Mouse (Mus musculus) liver, embryonic 11.5 days (tissue): ENCODE measurements around the gene Atg4c. TPM values are rescaled to one million over a fixed set of nuclear protein-coding genes. Genes with fewer than 3 reads are reported as not detected.

Experiments used
- ATAC-seq: fragments of 200-750 bp; cut with Nextera tagmentation; replicated peaks from 2 replicates; pipeline ENCODE4 v1.8.0; 2017; ENCODE audit warnings: moderate number of reproducible peaks, mild to moderate bottlenecking, moderate TSS enrichment, moderate library complexity; ENCODE audit not compliant: low FRiP score
- DNase-seq: peaks from one replicate; pipeline ENCODE4 v3.0.0-alpha.2; 2017; ENCODE audit warnings: low spot score
- H3K27ac ChIP-seq: fragments of 300-500 bp; sonication (generic); 2 replicates; pipeline ENCODE4 v1.5.1; 2014; ENCODE audit warnings: mild to moderate bottlenecking, low read depth, low read length, control low read depth
- H3K27me3 ChIP-seq: fragments of 300-500 bp; sonication (generic); replicated peaks from 2 replicates; pipeline ENCODE4 v1.6.1; 2014; ENCODE audit warnings: low read length, mixed read lengths; ENCODE audit not compliant: control insufficient read depth, insufficient read depth
- H3K36me3 ChIP-seq: fragments of 300-500 bp; sonication (generic); 2 replicates; pipeline ENCODE4 v1.6.1; 2014; ENCODE audit warnings: mild to moderate bottlenecking, low read length, moderate library complexity, mixed read lengths; ENCODE audit not compliant: control insufficient read depth, insufficient read depth
- H3K4me1 ChIP-seq: fragments of 300-500 bp; sonication (generic); replicated peaks from 2 replicates; pipeline ENCODE4 v1.6.1; 2014; ENCODE audit warnings: low read length, mixed read lengths; ENCODE audit not compliant: control insufficient read depth, insufficient read depth
- H3K4me2 ChIP-seq: fragments of 300-500 bp; sonication (generic); 2 replicates; pipeline ENCODE4 v1.6.1; 2014; ENCODE audit warnings: mild to moderate bottlenecking, control low read depth, moderate library complexity
- H3K4me3 ChIP-seq: fragments of 300-500 bp; sonication (generic); 2 replicates; pipeline ENCODE4 v1.5.1; 2014; ENCODE audit warnings: low read depth, low read length, control low read depth
- H3K9ac ChIP-seq: fragments of 300-500 bp; sonication (generic); 2 replicates; pipeline ENCODE4 v1.6.1; 2014; ENCODE audit warnings: low read depth, low read length, control low read depth
- H3K9me3 ChIP-seq: fragments of 300-500 bp; sonication (generic); 2 replicates; pipeline ENCODE4 v1.6.1; 2016; ENCODE audit warnings: low read length, inconsistent platforms, mixed read lengths; ENCODE audit not compliant: control insufficient read depth
- WGBS: fragments of 180-500 bp; shearing (Covaris S2); extraction: QIAGEN DNeasy Blood & Tissue Kit; methylation state at CpG from one replicate; pipeline ENCODE4 v1.1.7; 2014; 5-methylcytosine and 5-hydroxymethylcytosine counted together
- polyA plus RNA-seq: library from polyadenylated mRNA; unstranded; fragments of >200 nt; fragmentation: Nextera tagmentation; extraction: Ambion mirVana; gene quantifications from 2 replicates; pipeline ENCODE4 v1.2.1, GENCODE M21; 2014

The Atg4c gene
- polyA plus RNA-seq, 1 experiment from 2014 or later, result 8.7 TPM

DNA sequence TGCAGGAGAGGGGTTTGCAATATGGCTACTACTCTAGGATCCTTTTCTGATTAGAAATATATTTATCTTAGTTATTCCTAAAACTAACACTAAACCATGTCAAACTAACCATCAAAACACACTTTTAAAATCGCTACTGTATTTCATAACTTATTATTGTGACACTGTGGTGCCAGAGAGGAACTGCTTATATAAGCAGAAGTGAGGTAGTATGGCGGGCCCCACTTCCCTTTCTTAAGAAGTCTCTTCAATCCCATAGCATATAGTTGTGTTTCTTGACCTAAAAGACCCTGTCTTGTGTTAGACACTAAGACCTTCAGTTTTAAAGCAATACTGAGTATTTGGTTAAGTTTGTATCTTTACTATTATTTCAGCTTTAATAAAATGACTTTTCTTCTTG lies 31.1 kb downstream of the Atg4c start:
- H3K4me1 ChIP-seq, result no peaks in the 10 kb centered on the region
- no peak overlapping the region for H3K9ac ChIP-seq
- H3K4me3 ChIP-seq, result no peak overlapping the region
- H3K4me2 ChIP-seq, result no peak overlapping the region
- ATAC-seq, result no peak
- no peaks in the 10 kb centered on the region for H3K27me3 ChIP-seq
- no peaks in the 10 kb centered on the region for H3K9me3 ChIP-seq
- WGBS, result 75% methylated on average over 2 of the region's 2 CpGs
- no peak overlapping the region for H3K27ac ChIP-seq
- no peak for DNase-seq
- H3K36me3 ChIP-seq, result no peaks in the 10 kb centered on the region

DNA sequence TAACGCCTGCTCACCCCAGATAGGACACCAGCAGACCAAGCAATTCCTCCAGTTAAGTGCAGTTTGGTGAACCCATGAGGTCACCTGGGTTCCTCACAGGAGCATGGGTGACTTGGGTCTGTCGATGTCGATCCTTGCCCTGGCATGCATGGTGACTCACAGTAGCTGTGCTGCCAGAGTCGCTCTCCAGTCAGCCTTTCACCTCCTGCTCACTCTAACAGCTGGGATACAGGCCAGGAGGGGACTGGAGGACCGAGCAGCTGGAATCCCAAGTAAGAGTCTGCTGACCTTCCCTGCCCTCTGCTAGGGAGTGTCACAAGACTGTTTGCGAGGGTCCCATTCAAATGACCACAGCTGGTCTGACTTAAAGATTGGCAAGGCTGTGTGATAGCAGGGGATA lies 33.5 kb downstream of the Atg4c start:
- Histone ChIP-seq H3K9ac (no peak overlapping the region), H3K4me2 (no peak overlapping the region), H3K27me3 (no peaks in the 10 kb centered on the region), H3K4me3 (no peak overlapping the region), H3K36me3 (no peaks in the 10 kb centered on the region), H3K27ac (no peak overlapping the region), H3K9me3 (no peaks in the 10 kb centered on the region), H3K4me1 (no peaks in the 10 kb centered on the region)
- DNase-seq (no peak), ATAC-seq (no peak)
- WGBS, result 76% methylated on average over 6 of the region's 6 CpGs

DNA sequence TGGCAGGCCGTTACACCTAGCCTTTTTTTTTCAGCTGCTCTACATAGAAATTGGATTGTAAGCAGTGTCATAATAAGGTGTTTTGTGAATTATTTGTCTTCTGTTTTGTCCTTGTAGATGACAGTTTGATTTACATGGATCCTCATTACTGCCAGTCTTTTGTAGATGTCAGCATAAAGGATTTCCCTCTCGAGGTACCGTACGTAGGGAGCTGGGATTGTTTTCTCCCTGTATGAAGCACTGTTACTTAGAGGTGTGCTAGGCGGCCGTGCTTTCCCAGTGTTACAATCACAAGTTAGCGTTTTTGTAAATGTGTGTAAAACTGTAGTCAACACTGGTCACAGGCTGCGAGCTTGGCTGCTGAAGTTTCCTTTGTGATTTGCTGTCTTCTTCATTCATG lies 35.6 kb downstream of the Atg4c start:
- no peaks in the 10 kb centered on the region for H3K36me3 ChIP-seq
- no peak overlapping the region for H3K4me2 ChIP-seq
- DNase-seq (no peak), ATAC-seq (no peak)
- no peaks in the 10 kb centered on the region for H3K9me3 ChIP-seq
- no peak overlapping the region for H3K4me3 ChIP-seq
- H3K4me1 ChIP-seq, result no peaks in the 10 kb centered on the region
- no peak overlapping the region for H3K9ac ChIP-seq
- no peaks in the 10 kb centered on the region for H3K27me3 ChIP-seq
- no peak overlapping the region for H3K27ac ChIP-seq
- WGBS, result 92% methylated on average over 8 of the region's 8 CpGs

DNA sequence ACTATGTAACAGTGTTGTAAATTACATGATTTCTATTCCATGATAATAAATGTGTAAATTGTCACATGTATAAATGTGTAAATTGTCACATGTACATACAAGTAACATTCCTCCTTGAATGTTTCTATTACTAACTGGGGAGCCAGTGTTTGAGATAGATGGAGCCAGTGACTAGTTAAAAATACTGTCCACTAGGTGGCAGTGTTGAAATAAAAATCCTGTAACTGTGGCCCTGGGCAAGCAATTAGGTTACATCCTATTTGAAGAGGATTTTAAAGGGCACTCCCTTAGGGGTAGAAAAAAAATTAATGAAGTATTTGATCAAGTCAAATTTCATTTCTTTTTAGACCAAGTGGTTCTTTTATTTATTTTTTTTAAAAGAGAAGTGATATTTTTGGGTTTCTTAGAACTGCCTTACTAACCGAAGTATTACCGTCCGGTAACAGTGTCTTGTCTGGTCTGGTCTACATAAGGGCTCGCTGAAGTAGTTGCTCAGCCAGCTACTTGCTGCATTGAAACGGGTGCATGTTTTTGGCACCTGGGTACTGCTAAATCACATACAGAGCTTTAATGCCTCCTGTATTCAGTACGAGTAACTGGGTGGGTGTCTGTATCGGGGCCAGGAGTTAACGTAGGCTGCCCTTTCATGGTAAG lies 41.6 kb downstream of the Atg4c start:
- Histone ChIP-seq H3K36me3 (peaks cover 3% of the 10 kb centered on the region; the same call in 1 of the 2 replicates), H3K9ac (no peak overlapping the region), H3K27me3 (no peaks in the 10 kb centered on the region), H3K4me2 (no peak overlapping the region), H3K27ac (no peak overlapping the region), H3K4me1 (no peaks in the 10 kb centered on the region), H3K9me3 (no peaks in the 10 kb centered on the region), H3K4me3 (no peak overlapping the region)
- ATAC-seq (no peak), DNase-seq (no peak)
- WGBS, result 87% methylated on average over 8 of the region's 8 CpGs

DNA sequence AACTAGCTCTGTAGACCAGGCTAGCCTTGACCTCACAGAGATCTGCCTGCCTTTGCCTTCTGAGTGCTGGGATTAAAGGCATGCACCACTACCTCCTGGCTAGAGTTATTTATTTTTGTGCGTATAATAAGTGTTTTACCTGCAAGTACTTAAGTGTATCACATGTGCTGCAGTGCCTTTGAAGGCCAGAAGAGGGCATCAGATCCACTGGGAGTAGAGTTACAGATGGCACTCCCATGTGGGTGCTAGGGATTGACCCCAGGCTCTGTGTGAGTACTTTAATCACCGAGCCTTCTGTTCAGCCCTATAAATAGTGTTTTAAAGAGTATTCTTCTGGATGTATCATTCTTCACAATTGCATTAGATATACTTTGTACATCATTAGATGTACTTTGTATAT lies 44.6 kb downstream of the Atg4c start:
- 92% methylated on average over 2 of the region's 2 CpGs for WGBS
- Histone ChIP-seq H3K9me3 (no peaks in the 10 kb centered on the region), H3K9ac (no peak overlapping the region), H3K4me1 (no peaks in the 10 kb centered on the region), H3K27ac (no peak overlapping the region), H3K36me3 (peaks cover 3% of the 10 kb centered on the region; the same call in 1 of the 2 replicates), H3K27me3 (no peaks in the 10 kb centered on the region), H3K4me2 (no peak overlapping the region), H3K4me3 (no peak overlapping the region)
- DNase-seq, result no peak
- no peak for ATAC-seq

DNA sequence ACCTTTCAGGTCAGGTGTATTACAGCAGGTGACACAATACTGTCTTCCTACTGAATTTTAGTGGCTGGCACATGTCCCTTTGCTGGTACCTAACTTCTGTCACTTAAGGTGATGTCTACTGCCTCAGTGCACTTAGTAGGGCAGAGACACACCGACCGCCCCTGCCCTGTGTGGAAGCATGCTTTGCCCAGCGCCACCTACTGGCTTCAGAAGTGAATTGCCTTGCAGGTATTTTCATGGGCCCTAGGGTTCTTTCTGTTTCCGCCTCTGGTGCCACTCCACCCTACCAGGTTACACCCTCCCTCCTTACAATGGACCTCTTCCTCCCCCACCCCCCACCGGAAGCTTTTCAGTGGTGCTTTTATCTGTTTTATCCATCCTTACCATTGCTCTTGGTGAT lies 47.9 kb downstream of the Atg4c start:
- ATAC-seq (no peak), DNase-seq (no peak)
- Histone ChIP-seq H3K27ac (no peak overlapping the region), H3K9me3 (no peaks in the 10 kb centered on the region), H3K9ac (no peak overlapping the region), H3K27me3 (no peaks in the 10 kb centered on the region), H3K4me1 (no peaks in the 10 kb centered on the region), H3K4me2 (no peak overlapping the region), H3K36me3 (peaks cover 3% of the 10 kb centered on the region; the same call in 1 of the 2 replicates), H3K4me3 (no peak overlapping the region)
- 62% methylated on average over 5 of the region's 5 CpGs for WGBS

DNA sequence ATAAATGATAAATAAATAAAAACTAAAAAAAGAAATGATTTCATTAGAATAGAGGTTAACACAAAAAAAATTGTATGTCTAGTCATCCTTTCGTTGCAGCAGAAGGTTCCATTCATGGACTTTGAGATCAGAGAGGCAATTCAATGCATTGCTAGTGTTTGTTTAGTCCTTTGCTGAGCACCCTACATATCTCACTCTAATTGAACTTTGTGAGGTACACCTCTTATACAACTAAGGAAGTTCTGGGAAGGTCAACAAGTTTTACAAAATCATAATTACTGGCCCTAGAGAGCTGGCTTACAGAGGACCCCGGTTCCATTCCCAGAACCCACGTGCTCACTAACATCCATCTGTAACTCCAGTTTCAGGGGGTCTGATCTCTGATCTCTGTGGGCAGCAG lies 55.6 kb downstream of the Atg4c start:
- 90% methylated on average over 3 of the region's 3 CpGs for WGBS
- Histone ChIP-seq H3K27ac (no peak overlapping the region), H3K36me3 (no peaks in the 10 kb centered on the region), H3K9ac (no peak overlapping the region), H3K4me2 (no peak overlapping the region), H3K27me3 (no peaks in the 10 kb centered on the region), H3K4me3 (no peak overlapping the region), H3K4me1 (no peaks in the 10 kb centered on the region), H3K9me3 (no peaks in the 10 kb centered on the region)
- no peak for DNase-seq
- no peak for ATAC-seq

DNA sequence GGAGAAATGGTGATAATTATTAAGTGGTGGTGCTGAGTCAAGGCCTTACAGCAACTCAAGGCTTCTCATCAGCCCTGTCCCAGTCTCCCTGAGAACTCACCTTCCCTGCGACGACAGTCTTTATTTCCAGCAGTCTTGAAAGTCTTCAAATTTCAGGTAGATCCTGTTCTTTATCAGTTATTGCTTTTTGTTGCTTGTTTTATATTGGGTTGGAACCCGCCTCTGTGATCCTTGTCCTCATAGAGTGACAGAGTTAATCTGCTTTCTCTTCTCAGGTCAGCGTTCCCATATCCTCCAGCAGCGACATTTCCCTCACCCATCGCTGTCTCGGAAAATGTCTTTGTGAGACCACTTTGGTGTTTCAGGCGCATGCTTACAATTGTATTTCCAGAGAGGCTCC lies 56.1 kb downstream of the Atg4c start:
- WGBS, result 89% methylated on average over 8 of the region's 8 CpGs
- no peak overlapping the region for H3K27ac ChIP-seq
- no peak overlapping the region for H3K4me3 ChIP-seq
- no peaks in the 10 kb centered on the region for H3K27me3 ChIP-seq
- H3K4me1 ChIP-seq, result no peaks in the 10 kb centered on the region
- DNase-seq (no peak), ATAC-seq (no peak)
- no peak overlapping the region for H3K4me2 ChIP-seq
- no peak overlapping the region for H3K9ac ChIP-seq
- no peaks in the 10 kb centered on the region for H3K36me3 ChIP-seq
- H3K9me3 ChIP-seq, result no peaks in the 10 kb centered on the region

DNA sequence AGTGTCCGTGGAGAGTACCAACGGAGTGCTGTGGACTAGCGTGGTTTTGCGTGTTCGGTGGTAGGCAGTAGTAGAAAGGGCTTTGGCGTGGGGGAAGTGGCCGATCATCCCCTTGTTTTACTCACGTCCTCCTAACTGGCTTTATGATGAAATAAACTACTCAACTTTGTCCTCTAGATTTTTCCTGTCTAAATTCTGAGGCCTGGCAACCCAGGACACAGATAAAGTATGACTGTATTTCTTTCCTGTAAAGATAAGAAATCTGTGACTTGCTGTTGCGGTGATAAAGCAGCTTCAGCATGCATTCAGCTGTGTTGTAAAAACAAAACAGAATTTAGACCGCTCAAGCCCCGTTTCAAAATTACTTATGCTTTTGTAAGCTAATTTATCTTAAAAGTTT lies 59.2 kb downstream of the Atg4c start:
- Histone ChIP-seq H3K9ac (no peak overlapping the region), H3K27ac (no peak overlapping the region), H3K4me2 (no peak overlapping the region), H3K36me3 (no peaks in the 10 kb centered on the region), H3K9me3 (no peaks in the 10 kb centered on the region), H3K4me1 (no peaks in the 10 kb centered on the region), H3K4me3 (no peak overlapping the region), H3K27me3 (no peaks in the 10 kb centered on the region)
- whole genome bisulfite sequencing, result 84% methylated on average over 11 of the region's 11 CpGs
- no peak for DNase-seq
- ATAC-seq, result no peak
